Comparison of ENCODE assay signal across 8 mouse cellular contexts in genomic region chr11:86257460-86258076, GRCm38 (mm10). TPM values are rescaled to one million over a fixed set of nuclear protein-coding genes. Genes with fewer than 3 reads are reported as not detected.
DNase-seq lines count a peak whose midpoint lies in the region; ATAC-seq lines count a peak whose summit lies in the region.

Gene Ints2 (minus strand): TSS chr11:86257575.

- 7% methylated on average over 32 of the region's 32 CpGs for WGBS in forebrain, embryonic 14.5 days
- 8% methylated on average over 32 of the region's 32 CpGs for WGBS in neural tube, embryonic 15.5 days

- H3K4me2 ChIP-seq in forebrain, embryonic 14.5 days (ENCODE audit: low read length) = peak within 1 kb of the TSS; percentile 61
- H3K4me2 ChIP-seq in neural tube, embryonic 15.5 days = peak within 1 kb of the TSS; percentile 74

- peak within 1 kb of the TSS; percentile 49 for H3K4me3 ChIP-seq in forebrain, embryonic 14.5 days (ENCODE audit: low read depth, low read length)
- H3K4me3 ChIP-seq in neural tube, embryonic 15.5 days (replicated peaks) = peak within 1 kb of the TSS; percentile 73

- peak; percentile 96 for DNase-seq in ES-CJ7 (ENCODE audit: low read depth, low spot score)
- DNase-seq in cerebellum, adult 11 months = peak; percentile 93
- DNase-seq in forebrain, embryonic 14.5 days (ENCODE audit: low spot score) = peak; percentile 97
- peak; percentile 96 to 97 for DNase-seq in heart, postnatal 14 days
- DNase-seq in layer of hippocampus, adult 11-12 months (ENCODE audit: low spot score) = peak; percentile 93
- peak; percentile 91 to 93 for DNase-seq in lung, adult 18-20 months
- peak; percentile 94 for DNase-seq in testis, postnatal 14 days (ENCODE audit: low spot score)

- intact Hi-C loops in heart, postnatal 14 days (cut with DNase I) = loop anchor here (2.0 kb wide), 1 partner anchor 101 kb away; no protein-coding TSS in a partner anchor

- H3K36me3 ChIP-seq in forebrain, embryonic 14.5 days (ENCODE audit: control insufficient read depth, insufficient read depth, low read length) = peaks cover 13% of the 10 kb centered on the region
- peaks cover 7% of the 10 kb centered on the region for H3K36me3 ChIP-seq in neural tube, embryonic 15.5 days

- no peaks in the 10 kb centered on the region for H3K27me3 ChIP-seq in forebrain, embryonic 14.5 days (replicated peaks; ENCODE audit: control insufficient read depth, insufficient read depth, low read length)
- no peaks in the 10 kb centered on the region for H3K27me3 ChIP-seq in neural tube, embryonic 15.5 days (replicated peaks)

- peak; percentile 95 for ATAC-seq in forebrain, embryonic 14.5 days
- ATAC-seq in neural tube, embryonic 15.5 days (ENCODE audit: low FRiP score) = peak; percentile 93

- peak within 1 kb of the TSS; percentile 87 for H3K9ac ChIP-seq in forebrain, embryonic 14.5 days (ENCODE audit: low read length)
- peak within 1 kb of the TSS; percentile 88 for H3K9ac ChIP-seq in neural tube, embryonic 15.5 days (replicated peaks)

- H3K27ac ChIP-seq in forebrain, embryonic 14.5 days (ENCODE audit: low read depth, low read length) = peak within 1 kb of the TSS; percentile 52
- H3K27ac ChIP-seq in neural tube, embryonic 15.5 days (replicated peaks) = peak within 1 kb of the TSS; percentile 85

- peaks cover 10% of the 10 kb centered on the region for H3K4me1 ChIP-seq in forebrain, embryonic 14.5 days (ENCODE audit: control insufficient read depth, insufficient read depth, low read length)
- H3K4me1 ChIP-seq in neural tube, embryonic 15.5 days = peaks cover 19% of the 10 kb centered on the region

- H3K9me3 ChIP-seq in forebrain, embryonic 14.5 days (replicated peaks; ENCODE audit: control insufficient read depth, low read length) = no peaks in the 10 kb centered on the region
- H3K9me3 ChIP-seq in neural tube, embryonic 15.5 days (replicated peaks) = no peaks in the 10 kb centered on the region

RNA-seq across cellular contexts. Expression of gene Ints2, which starts in this region (rescaled TPM):
- 24.8 and 28.4 TPM in 2 replicates for polyA plus RNA-seq in forebrain, embryonic 14.5 days (2014; fragmentation: Nextera tagmentation; extraction: Ambion mirVana)
- 1 to 10 TPM; 5.1 to 6.2 TPM for total RNA-seq in heart, postnatal 14 days (2021)
- polyA plus RNA-seq in neural tube, embryonic 15.5 days (2015; fragmentation: Nextera tagmentation; extraction: Ambion mirVana) = 17.8 and 17.9 TPM in 2 replicates

Comparison
In these comparisons a context has a peak if more than half of its experiments do, and no peak if none do; other contexts are left out.
1. Peak in every context shown above with its lines: DNase-seq, ATAC-seq, H3K4me3 ChIP-seq and H3K27ac ChIP-seq.